Comparison of ENCODE assay signal across 9 mouse cellular contexts in genomic region chr4:130002157-130002556, GRCm38 (mm10). TPM values are rescaled to one million over a fixed set of nuclear protein-coding genes. Genes with fewer than 3 reads are reported as not detected.
DNase-seq lines count a peak whose midpoint lies in the region; ATAC-seq and TF ChIP-seq lines count a peak whose summit lies in the region.
"Had no signal": no experiment of that assay in that cellular context is flagged by ENCODE, and none has a peak within 500 bp of the region (broad histone marks: within the 10 kb centered on the region; RNA-seq: fewer than 3 reads in every experiment).

No protein-coding gene starts in this region.

- no peaks in the 10 kb centered on the region for H3K27me3 ChIP-seq in kidney, postnatal 0 days (ENCODE audit: insufficient read depth, low read length)
- H3K27me3 ChIP-seq in forebrain, embryonic 12.5 days = peaks cover 26% of the 10 kb centered on the region; the same call in 1 of the 2 replicates
- H3K27me3 ChIP-seq in midbrain, embryonic 16.5 days (ENCODE audit: control insufficient read depth, insufficient read depth, low read depth, low read length) = no peaks in the 10 kb centered on the region

- H3K4me2 ChIP-seq in kidney, postnatal 0 days (ENCODE audit: low read length) = no peak overlapping the region
- no peak overlapping the region for H3K4me2 ChIP-seq in forebrain, embryonic 12.5 days
- H3K4me2 ChIP-seq in midbrain, embryonic 16.5 days (ENCODE audit: low read length) = no peak overlapping the region
- H3K4me2 ChIP-seq: intestine, embryonic 15.5 days had no signal

- no peak overlapping the region for H3K4me3 ChIP-seq in kidney, postnatal 0 days (replicated peaks; ENCODE audit: low read depth, low read length)
- H3K4me3 ChIP-seq in forebrain, embryonic 12.5 days (replicated peaks) = no peak overlapping the region
- H3K4me3 ChIP-seq in midbrain, embryonic 16.5 days (ENCODE audit: low read depth, low read length) = no peak overlapping the region
- H3K4me3 ChIP-seq: intestine, embryonic 15.5 days had no signal

- DNase-seq in kidney, postnatal 0 days (ENCODE audit: low spot score) = peak; percentile 64
- DNase-seq in kidney, postnatal 25 days = no peak
- DNase-seq in brain, embryonic 14.5 days (ENCODE audit: low read depth) = peak; percentile 78
- no peak for DNase-seq in c-Kit-positive CD71-positive TER-119-positive erythroid progenitor cells, embryonic 14.5 days (ENCODE audit: low spot score)
- no peak for DNase-seq in spleen, adult 18-20 months
- DNase-seq: adrenal gland, postnatal 25 days had no signal

- TF ChIP-seq CTCF in kidney, postnatal 0 days (IDR thresholded peaks at IDR 0.05; ENCODE audit: low read depth) = no peak
- no peak for TF ChIP-seq CTCF in brain, embryonic 14.5 days (IDR thresholded peaks at IDR 0.05; ENCODE audit: borderline replicate concordance, extremely low read depth, insufficient read depth, insufficient read length)

- H3K9ac ChIP-seq in kidney, postnatal 0 days (ENCODE audit: low read depth, low read length) = no peak overlapping the region
- no peak overlapping the region; the same call in 1 of the 2 replicates for H3K9ac ChIP-seq in forebrain, embryonic 12.5 days
- no peak overlapping the region for H3K9ac ChIP-seq in midbrain, embryonic 16.5 days (ENCODE audit: low read depth, low read length)
- H3K9ac ChIP-seq: intestine, embryonic 15.5 days had no signal

- 43% methylated on average over 10 of the region's 10 CpGs for WGBS in kidney, postnatal 0 days
- 73% methylated on average over 10 of the region's 10 CpGs for WGBS in forebrain, embryonic 12.5 days
- 71% methylated on average over 10 of the region's 10 CpGs for WGBS in midbrain, embryonic 16.5 days

- H3K4me1 ChIP-seq in kidney, postnatal 0 days (replicated peaks; ENCODE audit: insufficient read depth, low read length) = peaks cover 12% of the 10 kb centered on the region
- H3K4me1 ChIP-seq in forebrain, embryonic 12.5 days = peaks cover 26% of the 10 kb centered on the region
- peaks cover 7% of the 10 kb centered on the region; the same call in 1 of the 2 replicates for H3K4me1 ChIP-seq in midbrain, embryonic 16.5 days (ENCODE audit: control insufficient read depth, insufficient read depth, low read length)

- H3K27ac ChIP-seq in kidney, postnatal 0 days = peak overlapping the region; percentile 19; the same call in 1 of the 2 replicates
- H3K27ac ChIP-seq in forebrain, embryonic 12.5 days = peak overlapping the region; percentile 19; the same call in 1 of the 2 replicates
- H3K27ac ChIP-seq in midbrain, embryonic 16.5 days (ENCODE audit: low read length) = 0 out of 2 replicates have a peak overlapping the region, but pooled peaks have one; percentile 2
- H3K27ac ChIP-seq: intestine, embryonic 15.5 days had no signal

- H3K36me3 ChIP-seq in kidney, postnatal 0 days (ENCODE audit: insufficient read depth, low read length) = no peaks in the 10 kb centered on the region
- H3K36me3 ChIP-seq in forebrain, embryonic 12.5 days (replicated peaks) = no peaks in the 10 kb centered on the region
- H3K36me3 ChIP-seq in midbrain, embryonic 16.5 days (ENCODE audit: control insufficient read depth, insufficient read depth, low read length) = peaks cover 7% of the 10 kb centered on the region; the same call in 1 of the 2 replicates
- H3K36me3 ChIP-seq: intestine, embryonic 15.5 days had no signal

- no peaks in the 10 kb centered on the region for H3K9me3 ChIP-seq in kidney, postnatal 0 days (replicated peaks; ENCODE audit: low read length)
- no peaks in the 10 kb centered on the region for H3K9me3 ChIP-seq in forebrain, embryonic 12.5 days
- H3K9me3 ChIP-seq in midbrain, embryonic 16.5 days (replicated peaks; ENCODE audit: control insufficient read depth, low read length, poor library complexity, severe bottlenecking) = no peaks in the 10 kb centered on the region
- H3K9me3 ChIP-seq: intestine, embryonic 15.5 days had no signal

- TF ChIP-seq POLR2A in brain, embryonic 14.5 days (IDR thresholded peaks at IDR 0.05; ENCODE audit: borderline replicate concordance, extremely low read depth, insufficient read depth, insufficient read length, poor library complexity, severe bottlenecking) = no peak

- ATAC-seq in kidney, postnatal 0 days (replicated peaks; ENCODE audit: low FRiP score, low read depth) = peak; percentile 73
- ATAC-seq in forebrain, embryonic 12.5 days (ENCODE audit: low FRiP score) = no peak
- ATAC-seq in midbrain, embryonic 16.5 days = no peak; the same call in 1 of the 2 replicates
- ATAC-seq: intestine, embryonic 15.5 days had no signal

RNA-seq across cellular contexts. Expression of gene Adgrb2, which starts 17.5 kb away (rescaled TPM):
- polyA plus RNA-seq in kidney, postnatal 0 days (2015; fragmentation: Nextera tagmentation; extraction: Ambion mirVana) = 0.78 and 1.8 TPM in 2 replicates
- polyA plus RNA-seq in brain, embryonic 14.5 days (2012; rRNA removed) = 126 and 152 TPM in 2 replicates
- 5.6 and 7.3 TPM in 2 replicates for polyA plus RNA-seq in forebrain, embryonic 12.5 days (2016; fragmentation: Nextera tagmentation; extraction: Ambion mirVana)
- polyA plus RNA-seq in midbrain, embryonic 16.5 days (2015; fragmentation: Nextera tagmentation; extraction: Ambion mirVana) = 15.8 and 17.0 TPM in 2 replicates

RNA-seq across cellular contexts. Expression of gene Col16a1, which starts 45.5 kb away (rescaled TPM):
- polyA plus RNA-seq in kidney, postnatal 0 days (2015; fragmentation: Nextera tagmentation; extraction: Ambion mirVana) = 38.6 TPM in 2 replicates
- 16.7 and 17.1 TPM in 2 replicates for polyA plus RNA-seq in brain, embryonic 14.5 days (2012; rRNA removed)
- 10.8 and 14.8 TPM in 2 replicates for polyA plus RNA-seq in forebrain, embryonic 12.5 days (2016; fragmentation: Nextera tagmentation; extraction: Ambion mirVana)
- 8.6 and 10.5 TPM in 2 replicates for polyA plus RNA-seq in midbrain, embryonic 16.5 days (2015; fragmentation: Nextera tagmentation; extraction: Ambion mirVana)

Comparison
In these comparisons a context has a peak if more than half of its experiments do, and no peak if none do; other contexts are left out.
1. DNase-seq: peak in kidney, postnatal 0 days (single experiment) and brain, embryonic 14.5 days (single experiment); none in kidney, postnatal 25 days (0 of 2), c-Kit-positive CD71-positive TER-119-positive erythroid progenitor cells, embryonic 14.5 days (single experiment) and spleen, adult 18-20 months (0 of 2).
2. Peak in every context shown above with its lines, with median percentiles within 50 percentile points of each other: H3K27ac ChIP-seq.